Mouse (Mus musculus): Measurements from ENCODE around the gene Rnf17. TPM values are rescaled to one million over a fixed set of nuclear protein-coding genes. Genes with fewer than 3 reads are reported as not detected.

Rnf17 gene
- total RNA-seq (2021): under 1 TPM; 0.51 to 0.57 TPM
- long read RNA-seq, experiment 1, partial matches to known transcripts: 1 of 1 reads
- long read RNA-seq, experiment 1, other reads (novel, unspliced or antisense): 0 of 1 reads
- long read RNA-seq, experiment 2: 0 reads

- no peak for DNase-seq
Observed at GRCm38 (mm10) chr14:56402311-56403071, at the start of gene Rnf17. Rnf17 (plus strand) TSS chr14:56402581.

- DNase-seq: no peak
Observed at GRCm38 (mm10) chr14:56354803-56355202, 47.6 kb upstream of the Rnf17 start.

GRCm38 (mm10) chr14:56355396-56355795 is 47.0 kb upstream of the Rnf17 start:
- DNase-seq: no peak

GRCm38 (mm10) chr14:56356196-56356595 is 46.2 kb upstream of the Rnf17 start:
- DNase-seq: no peak

- DNase-seq: no peak
Observed at GRCm38 (mm10) chr14:56358422-56358821, 44.0 kb upstream of the Rnf17 start.

- no peak for DNase-seq
Observed at GRCm38 (mm10) chr14:56359131-56359530, 43.2 kb upstream of the Rnf17 start.

- no peak for DNase-seq
Observed at GRCm38 (mm10) chr14:56364711-56365237, 37.6 kb upstream of the Rnf17 start, which contains the start of gene Atp12a. Atp12a (plus strand) TSS chr14:56365068.

- DNase-seq: no peak
Observed at GRCm38 (mm10) chr14:56365292-56365691, 37.1 kb upstream of the Rnf17 start.

- DNase-seq: no peak
Observed at GRCm38 (mm10) chr14:56366712-56367111, 35.7 kb upstream of the Rnf17 start.

GRCm38 (mm10) chr14:56368834-56369233 is 33.5 kb upstream of the Rnf17 start:
- DNase-seq: no peak

GRCm38 (mm10) chr14:56375731-56376130 is 26.6 kb upstream of the Rnf17 start:
- peak; percentile 59 to 82 for DNase-seq

GRCm38 (mm10) chr14:56377745-56378144 is 24.6 kb upstream of the Rnf17 start:
- DNase-seq: no peak

- DNase-seq: no peak
Observed at GRCm38 (mm10) chr14:56379336-56379735, 23.0 kb upstream of the Rnf17 start.

GRCm38 (mm10) chr14:56382366-56382765 is 20.0 kb upstream of the Rnf17 start:
- no peak for DNase-seq

- no peak for DNase-seq
Observed at GRCm38 (mm10) chr14:56390247-56390646, 12.1 kb upstream of the Rnf17 start.

GRCm38 (mm10) chr14:56393704-56394312 is 8.6 kb upstream of the Rnf17 start:
- no peak for DNase-seq

GRCm38 (mm10) chr14:56398001-56398400 is 4.4 kb upstream of the Rnf17 start:
- DNase-seq: peak in 1 of 2 experiments; percentile 16

GRCm38 (mm10) chr14:56403072-56403375 is 643 bp downstream of the Rnf17 start:
- DNase-seq: no peak

- no peak for DNase-seq
Observed at GRCm38 (mm10) chr14:56462090-56462489, 59.7 kb downstream of the Rnf17 start.

- no peak for DNase-seq
Observed at GRCm38 (mm10) chr14:56462729-56463128, 60.3 kb downstream of the Rnf17 start.

GRCm38 (mm10) chr14:56468145-56468544 is 65.8 kb downstream of the Rnf17 start:
- DNase-seq: no peak

- no peak for DNase-seq
Observed at GRCm38 (mm10) chr14:56489806-56490205, 87.4 kb downstream of the Rnf17 start.

GRCm38 (mm10) chr14:56502407-56502806 is 100.0 kb downstream of the Rnf17 start:
- no peak for DNase-seq

All from heart, adult 18-20 months (tissue).